Mouse (Mus musculus) adrenal gland, adult 2 months (tissue): ENCODE data around the gene Ube2t. TPM values are rescaled to one million over a fixed set of nuclear protein-coding genes. Genes with fewer than 3 reads are reported as not detected.

Experiments
- DNase-seq: peaks from one replicate; pipeline ENCODE4 v3.0.0; 2021
- long read RNA-seq: library from polyadenylated mRNA; stranded (forward); transcript quantifications from one replicate; pipeline ENCODE4 v2.0.0, GENCODE M21; 2021
- polyA plus RNA-seq: library from polyadenylated mRNA; depleted of rRNA; stranded (reverse); fragments of >200 nt; gene quantifications from 2 replicates; pipeline ENCODE4 v1.2.3, GENCODE M21; 2012; rRNA removed
- total RNA-seq, 2 experiments: library from RNA; stranded (reverse); gene quantifications; 2 replicates each; pipeline ENCODE4 v1.2.3; 2021

Gene Ube2t
- 1 to 10 TPM in 1 of 2 experiments, under 1 TPM in 1; 0.98 to 1.0 TPM for total RNA-seq
- polyA plus RNA-seq: 1.3 and 2.3 TPM in 2 replicates
- long read RNA-seq: 0 reads

DNA sequence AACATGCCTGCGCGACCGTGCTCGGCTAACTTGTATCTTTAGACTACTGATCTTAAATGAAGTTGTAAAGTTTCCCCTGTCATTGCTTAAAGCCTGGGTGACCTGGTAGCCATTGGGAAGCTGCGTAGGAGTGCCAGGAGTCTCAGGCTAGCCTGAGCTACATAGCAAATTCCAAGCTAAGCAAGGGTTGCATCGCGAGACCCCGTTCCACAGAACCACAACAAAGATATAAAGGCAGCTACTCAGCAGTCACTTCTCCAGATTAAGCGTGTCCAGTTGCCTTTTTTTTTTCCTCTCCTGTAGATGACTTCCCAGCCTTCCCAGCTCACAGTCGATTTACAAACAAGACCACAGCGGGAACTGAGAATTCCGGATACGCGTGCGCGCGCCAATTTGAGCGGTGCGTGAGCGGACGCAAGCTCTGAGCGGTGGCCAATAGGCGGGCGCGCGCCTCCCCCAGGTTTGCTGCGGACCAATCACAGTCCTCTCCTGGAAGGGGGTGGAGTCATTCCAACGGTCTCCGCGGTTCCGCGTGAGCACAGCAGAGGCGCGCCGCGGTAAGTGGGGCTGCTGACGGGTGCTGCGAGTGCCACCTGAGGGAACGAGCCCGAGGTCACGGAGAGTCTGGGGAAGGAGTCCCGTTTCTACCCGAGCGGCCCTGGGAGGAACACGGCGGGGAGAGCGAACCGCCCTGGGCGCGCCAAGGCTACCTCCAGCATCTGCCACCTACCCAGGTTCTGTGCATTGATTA, at the start of gene Ube2t:
Ube2t (plus strand) TSS at position 513 of the 751 bp plus-strand sequence.
- DNase-seq: peak; percentile 96

DNA sequence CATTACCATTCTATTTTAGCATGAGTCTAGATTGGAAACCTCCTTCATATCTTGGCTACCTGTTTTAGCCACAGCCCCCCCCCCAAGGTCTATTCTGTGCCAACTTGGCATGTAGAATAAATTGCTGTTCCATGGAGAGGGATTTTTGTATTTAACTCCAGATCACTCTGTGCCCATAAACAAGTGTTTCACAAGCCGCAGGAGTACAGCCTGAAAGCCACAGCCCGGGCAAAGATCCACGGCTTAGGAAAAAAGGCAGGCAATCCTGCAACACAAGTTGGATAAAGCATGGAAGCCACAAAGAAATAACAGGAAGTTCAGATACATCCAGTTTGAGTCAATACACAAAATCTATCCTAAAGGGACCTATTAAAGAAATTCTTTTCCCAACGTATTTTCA, 48.8 kb upstream of the Ube2t start:
- DNase-seq: peak; percentile 29

DNA sequence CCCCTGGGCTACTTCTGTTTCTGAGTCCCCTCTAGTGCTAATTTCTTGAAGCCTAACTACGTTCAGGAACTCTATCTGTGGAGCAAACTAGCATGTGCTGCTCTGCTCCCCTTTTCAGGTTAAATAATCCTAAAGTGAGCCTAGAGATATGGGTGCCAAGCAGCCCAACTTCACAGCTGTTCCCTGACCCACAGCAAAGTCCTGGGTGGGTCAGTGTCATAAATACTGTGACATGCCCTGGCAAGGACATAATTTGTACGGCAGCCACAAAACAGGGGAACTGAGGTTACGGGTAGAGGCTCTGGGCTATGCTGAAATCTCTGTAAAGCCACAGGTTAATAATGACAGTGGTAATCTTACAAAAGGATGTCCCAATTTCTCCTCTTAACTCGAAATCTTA, 46.9 kb upstream of the Ube2t start:
- no peak for DNase-seq

DNA sequence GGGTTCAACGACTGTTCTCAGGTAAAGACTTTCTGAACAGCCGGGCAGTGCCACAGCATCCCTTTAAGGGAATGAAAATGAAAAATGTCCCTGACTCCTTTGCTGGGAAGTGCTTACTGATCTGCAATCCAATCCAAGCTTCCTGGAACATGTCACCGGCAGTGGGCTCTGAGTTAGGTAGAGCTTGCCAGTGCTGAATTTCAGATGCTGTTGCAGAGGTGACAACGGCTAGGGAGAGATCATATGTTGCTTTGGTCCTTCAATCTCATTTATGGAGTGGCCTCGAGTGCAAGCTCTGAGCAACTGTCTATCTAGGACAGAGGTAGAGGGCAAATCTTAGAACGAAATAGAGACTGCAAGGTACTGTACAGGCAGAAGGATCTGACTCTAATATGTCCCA, 43.4 kb upstream of the Ube2t start:
- DNase-seq: no peak

- no peak for DNase-seq
Measured at GRCm38 (mm10) chr1:134932431-134932830, 29.9 kb upstream of the Ube2t start.

- no peak for DNase-seq
Measured at GRCm38 (mm10) chr1:134936335-134936734, 26.0 kb upstream of the Ube2t start.

- no peak for DNase-seq
Measured at GRCm38 (mm10) chr1:134938233-134938632, 24.1 kb upstream of the Ube2t start.

DNA sequence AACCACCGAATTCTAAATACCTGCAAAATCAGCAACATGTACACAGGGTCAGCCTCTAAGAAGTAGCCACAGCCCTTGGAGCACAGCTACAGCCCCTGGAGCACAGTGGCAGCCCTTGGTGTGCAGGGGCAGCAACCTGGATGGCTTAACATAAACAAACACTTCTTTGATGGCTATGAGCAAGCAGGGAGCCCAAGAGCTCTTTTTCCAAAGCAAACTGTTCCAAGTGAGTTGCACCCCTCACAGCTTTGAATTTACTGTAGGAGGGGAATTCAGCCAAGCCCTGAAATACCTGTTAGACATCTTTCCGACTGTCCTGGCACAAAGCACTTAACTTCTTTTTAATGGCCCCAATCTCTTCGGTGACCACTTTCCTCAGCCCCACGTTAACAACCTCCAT, 21.5 kb upstream of the Ube2t start:
- DNase-seq: no peak

GRCm38 (mm10) chr1:134942898-134943297, 19.5 kb upstream of the Ube2t start:
- no peak for DNase-seq

GRCm38 (mm10) chr1:134947590-134947989, 14.8 kb upstream of the Ube2t start:
- no peak for DNase-seq

GRCm38 (mm10) chr1:134949946-134950345, 12.4 kb upstream of the Ube2t start:
- DNase-seq: no peak

DNA sequence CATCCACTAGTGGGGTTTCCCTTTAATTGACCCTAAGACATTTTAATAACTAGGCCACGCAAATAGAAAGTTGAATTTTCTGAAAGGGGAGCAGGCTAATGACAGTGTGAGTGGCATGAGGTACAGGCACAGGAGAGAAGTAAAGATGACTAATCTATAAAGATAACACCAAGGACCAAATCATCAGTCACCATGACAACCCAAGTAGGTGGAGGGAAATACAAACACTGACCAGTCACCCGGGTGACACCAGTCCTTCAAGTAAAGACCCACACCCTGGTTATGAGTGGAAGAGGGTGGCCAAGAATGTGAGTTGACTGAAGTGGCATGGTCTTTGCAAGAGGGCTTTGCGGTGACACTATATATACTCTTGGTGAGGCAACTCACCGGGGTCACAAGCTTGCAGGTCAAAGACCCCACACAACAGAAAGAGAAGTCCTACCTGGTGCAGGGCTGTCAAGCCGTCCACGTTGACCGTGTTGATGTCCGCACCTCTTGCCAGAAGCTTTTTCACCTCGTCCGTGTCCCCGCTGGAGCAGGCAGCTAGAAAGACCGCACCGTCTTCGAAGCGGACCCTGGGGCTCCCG, 7.2 kb upstream of the Ube2t start:
- DNase-seq: peak; percentile 71

DNA sequence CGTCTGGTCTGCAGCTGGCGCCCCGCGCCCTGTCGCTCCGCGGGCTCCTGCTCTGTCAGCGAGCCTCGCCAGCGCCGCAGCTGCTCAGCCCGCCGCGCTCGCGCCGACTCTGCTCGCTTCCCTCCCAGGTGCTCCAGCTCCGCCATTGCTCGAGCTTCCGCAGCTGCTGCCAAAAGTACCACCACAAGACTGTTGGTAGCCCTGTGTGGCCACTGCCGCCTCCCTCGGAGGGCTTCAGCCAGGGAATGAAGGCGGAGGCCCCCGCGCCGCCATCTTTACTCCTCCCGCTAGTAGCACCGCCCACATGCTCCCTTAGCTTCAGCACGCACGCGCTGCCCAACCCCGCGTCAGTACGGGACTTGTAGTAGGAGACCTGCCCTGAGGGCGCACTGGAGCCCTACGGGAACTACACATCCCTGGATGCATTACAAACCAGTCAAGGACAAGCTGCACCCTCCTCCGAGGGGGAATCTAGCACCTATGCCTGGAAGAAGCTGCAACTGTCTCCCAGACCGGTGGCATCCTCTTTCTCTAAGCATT, 6.7 kb upstream of the Ube2t start, which contains the start of gene Ppp1r12b:
Ppp1r12b (minus strand) TSS at position 306 of the 540 bp plus-strand sequence.
- DNase-seq: peak; percentile 97

GRCm38 (mm10) chr1:134960634-134961033, 1.7 kb upstream of the Ube2t start:
- DNase-seq: no peak

DNA sequence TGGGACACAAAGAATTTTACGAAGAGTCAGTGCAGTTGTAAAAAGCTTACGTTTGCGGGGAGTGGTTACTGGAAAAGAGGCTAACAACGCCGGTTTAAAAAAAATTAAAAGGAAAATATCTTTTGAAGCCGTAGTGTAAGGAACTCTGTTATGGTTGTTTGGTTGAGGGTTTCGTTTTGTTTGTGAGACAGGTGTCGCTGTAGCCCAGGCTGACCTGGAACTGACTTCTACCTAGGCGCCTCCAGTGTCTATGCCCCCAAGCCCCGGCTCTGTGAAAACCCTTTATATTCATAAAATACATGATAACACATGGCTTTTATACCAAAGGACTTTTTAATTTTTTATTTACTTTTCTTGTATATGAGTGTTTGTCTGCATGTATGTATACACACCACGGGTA, 456 bp downstream of the Ube2t start:
- no peak for DNase-seq

DNA sequence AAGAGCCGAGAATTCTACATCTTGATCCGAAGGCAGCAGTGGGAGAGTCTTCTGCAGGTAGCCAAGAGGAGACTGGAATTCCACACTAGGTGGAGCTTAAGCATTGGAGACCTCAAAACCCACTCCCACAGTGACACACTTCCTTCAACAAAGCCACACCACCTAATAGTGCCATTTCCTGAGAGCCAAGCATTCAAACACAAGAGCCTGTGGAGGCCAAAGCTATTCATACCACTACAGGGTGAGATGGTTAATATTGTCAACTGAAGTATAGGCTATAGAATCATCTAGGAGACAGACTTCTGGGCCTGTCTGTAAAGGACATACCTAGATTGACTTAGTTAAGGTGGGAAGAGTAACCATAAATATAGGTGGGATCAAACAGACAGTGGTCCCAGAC, 3.1 kb downstream of the Ube2t start:
- no peak for DNase-seq

DNA sequence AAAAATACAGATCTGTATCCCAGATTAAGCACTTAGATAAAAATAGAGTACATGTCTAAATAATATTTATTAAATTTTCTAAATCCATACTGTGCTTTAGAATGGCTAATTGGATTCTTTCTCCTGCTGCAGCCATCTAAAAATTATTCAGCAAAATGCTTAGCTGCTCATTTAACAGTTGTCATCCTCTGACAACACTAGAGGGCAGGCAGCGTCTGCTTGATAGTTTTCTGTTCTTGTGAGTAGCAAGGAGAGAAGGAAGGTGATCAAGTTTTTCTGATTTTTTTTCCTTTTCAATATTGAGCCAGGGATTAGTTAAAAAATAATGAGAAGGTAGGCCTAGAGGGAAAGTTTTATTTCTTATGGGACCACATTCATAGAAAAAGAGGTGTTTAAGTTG, 10.6 kb downstream of the Ube2t start:
- no peak for DNase-seq

DNA sequence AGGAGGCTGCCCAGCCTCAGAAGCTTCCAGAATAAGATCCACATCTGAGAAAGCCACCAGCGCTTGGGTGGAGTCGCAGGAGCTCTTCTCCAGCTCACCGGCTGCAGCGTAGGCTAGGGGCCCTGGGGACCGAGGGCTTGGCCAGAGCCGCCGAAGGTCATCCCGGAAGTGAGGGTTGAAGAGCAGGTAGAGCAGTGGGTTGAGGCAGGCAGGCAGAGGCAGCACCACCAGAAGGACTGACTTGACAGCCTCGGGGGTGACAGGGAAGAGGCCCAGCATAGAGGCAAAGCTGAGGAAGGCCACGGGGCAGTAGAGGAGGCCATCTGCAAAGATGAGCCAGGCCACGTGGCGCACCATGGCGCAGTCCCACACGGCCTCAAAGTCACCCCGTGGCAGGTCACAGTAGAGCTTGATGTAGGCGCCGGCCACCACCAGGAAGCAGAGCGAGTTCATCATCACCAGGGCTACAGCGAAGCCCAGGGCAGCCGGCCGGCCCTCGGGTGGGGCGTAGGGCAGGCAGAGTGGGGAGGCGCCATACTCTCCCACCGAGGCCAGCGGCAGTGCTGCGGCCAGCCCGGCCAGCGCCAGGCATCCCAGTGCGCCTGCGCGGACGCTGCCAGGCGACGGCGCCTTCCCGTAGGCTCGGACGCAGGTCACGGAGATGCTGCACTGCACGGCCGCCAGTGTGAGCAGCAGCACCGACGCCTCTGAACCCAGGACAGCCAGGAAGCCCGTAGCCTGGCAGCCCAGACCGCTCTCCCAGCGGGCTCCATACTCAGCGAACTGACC, 25.0 kb downstream of the Ube2t start:
- DNase-seq: peak; percentile 79

- DNase-seq: no peak
Measured at GRCm38 (mm10) chr1:134987962-134988341, 25.6 kb downstream of the Ube2t start.

DNA sequence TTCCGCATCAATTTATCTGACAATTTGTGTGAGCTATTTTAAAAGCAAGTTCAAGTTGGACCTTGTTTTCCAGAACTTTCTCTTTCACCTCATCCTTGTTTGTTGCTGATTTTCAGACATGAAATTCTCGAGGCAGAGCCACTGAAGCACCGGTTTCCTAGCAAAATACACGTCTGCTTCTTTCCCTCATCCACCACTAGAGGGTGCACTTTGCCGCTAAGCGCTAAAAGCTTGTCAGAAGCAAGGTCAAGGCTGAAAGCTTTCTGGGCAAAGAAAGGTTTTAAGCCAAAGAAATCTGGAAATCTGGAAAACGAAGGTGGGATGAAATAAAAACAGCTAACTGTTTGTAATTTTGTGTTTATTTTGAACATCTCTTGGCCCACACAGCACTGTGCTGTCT, 27.0 kb downstream of the Ube2t start:
- DNase-seq: peak; percentile 76

- DNase-seq: no peak
Measured at GRCm38 (mm10) chr1:134992046-134992645, 29.8 kb downstream of the Ube2t start.

DNA sequence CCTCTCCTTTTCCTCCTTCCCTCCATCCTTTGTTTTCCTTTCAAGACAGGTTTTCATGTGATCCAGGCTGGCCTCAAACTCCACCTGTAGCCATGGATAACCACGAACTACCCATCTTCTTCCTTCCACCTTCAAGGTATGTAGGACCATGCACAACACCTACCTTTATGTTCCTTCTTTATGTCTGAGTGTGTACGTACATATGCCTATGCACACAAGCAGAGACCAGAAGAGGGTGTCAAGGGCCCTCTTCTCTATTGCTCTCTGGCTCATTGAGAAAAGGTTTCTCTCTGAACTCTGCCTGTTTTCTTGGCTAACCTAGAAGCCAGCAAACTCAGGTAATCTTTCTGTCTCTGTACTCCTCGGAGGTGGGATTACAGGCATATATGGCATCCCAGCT, 32.4 kb downstream of the Ube2t start:
- DNase-seq: no peak
